Mouse (Mus musculus): ENCODE data around the gene Ptprg.

The Ptprg gene

DNA sequence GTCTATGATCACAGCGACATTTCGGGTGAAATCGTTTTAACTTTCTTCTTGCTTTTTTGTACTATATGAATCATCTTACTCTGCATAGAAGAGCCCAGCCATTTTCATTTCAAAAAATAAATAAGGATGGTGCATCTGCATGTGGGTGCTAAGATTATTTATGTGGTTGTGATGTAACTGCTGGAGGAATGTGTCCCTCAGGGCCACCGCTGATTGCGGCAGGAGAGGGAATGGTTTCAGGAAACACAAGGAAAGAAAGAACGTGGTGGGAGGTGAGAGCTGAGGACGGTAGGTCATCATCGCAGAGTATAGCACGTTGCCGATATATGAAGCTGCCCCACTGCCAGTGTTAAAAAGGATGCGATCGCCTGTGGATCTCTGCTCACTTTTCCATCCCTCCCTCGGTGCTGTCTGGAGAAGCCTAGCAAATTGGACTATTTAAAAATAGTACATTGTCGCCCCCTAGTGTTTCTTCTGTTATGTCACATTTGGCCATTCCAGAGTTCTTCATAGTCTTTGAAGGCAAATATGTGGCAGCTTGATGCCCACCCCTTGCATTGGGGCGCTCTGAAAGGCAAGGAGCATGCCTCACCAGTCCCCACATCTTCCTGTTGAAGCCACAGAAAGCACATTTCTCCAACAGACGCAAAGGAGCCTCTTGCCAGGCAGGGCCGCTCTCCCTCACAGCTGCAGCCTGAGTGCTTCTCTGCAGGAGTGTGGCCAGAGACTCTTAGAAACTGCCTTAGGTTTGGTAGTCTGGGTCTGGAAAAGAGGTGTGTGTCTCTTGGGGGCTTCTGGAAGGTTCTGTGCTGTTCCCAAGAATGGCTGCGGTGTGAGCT lies 586.5 kb downstream of the Ptprg start:
- in situ Hi-C loops (cut with MboI, MseI), result no loop called here

GRCm38 (mm10) chr14:12143941-12144485 lies 590.7 kb downstream of the Ptprg start:
- in situ Hi-C loops (cut with MboI, MseI), result no loop called here

DNA sequence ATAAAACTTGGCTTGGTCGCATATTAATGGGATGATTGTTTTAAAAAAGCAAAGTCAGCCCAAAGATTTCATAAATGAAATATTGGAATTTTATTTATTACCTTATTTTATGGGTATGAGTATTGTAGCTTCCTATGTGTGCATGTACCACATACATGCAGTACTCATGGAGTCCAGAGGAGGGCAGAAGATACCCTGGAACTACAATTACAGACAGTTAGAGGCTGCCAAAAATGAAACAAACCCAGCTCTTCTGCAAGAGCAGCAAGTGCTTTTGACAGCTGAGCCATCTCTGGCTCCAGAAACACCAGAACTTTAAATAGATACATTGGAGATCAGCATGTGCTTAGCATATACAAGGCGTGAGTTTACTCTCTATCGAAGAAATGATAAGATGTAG lies 592.6 kb downstream of the Ptprg start:
- in situ Hi-C loops (cut with MboI, MseI), result no loop called here

- in situ Hi-C loops (cut with MboI, MseI), result no loop called here
Observed at GRCm38 (mm10) chr14:12149529-12149928, 596.2 kb downstream of the Ptprg start.

DNA sequence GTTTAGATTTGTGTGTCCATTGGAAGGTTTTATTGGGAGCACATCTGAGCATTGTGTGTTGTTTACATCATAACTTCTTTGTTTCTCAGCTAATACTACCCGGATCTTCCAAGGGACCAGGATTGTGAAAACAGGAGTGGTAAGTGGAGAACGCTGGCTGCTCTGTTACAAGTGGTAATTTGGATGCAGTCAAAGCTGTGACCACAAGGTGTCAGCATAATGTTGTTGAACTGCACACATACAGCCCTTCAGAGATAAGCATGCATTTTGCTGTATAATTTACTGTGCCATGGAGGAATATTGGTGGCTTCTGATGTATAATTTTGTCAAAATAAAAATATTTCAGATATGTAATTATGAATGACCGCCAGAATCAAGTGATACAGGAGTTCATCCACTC lies 598.6 kb downstream of the Ptprg start:
- in situ Hi-C loops (cut with MboI, MseI), result no loop called here

- in situ Hi-C loops (cut with MboI, MseI), result no loop called here
Observed at GRCm38 (mm10) chr14:12152748-12153147, 599.4 kb downstream of the Ptprg start.

- in situ Hi-C loops (cut with MboI, MseI), result no loop called here
Observed at GRCm38 (mm10) chr14:12153599-12153998, 600.3 kb downstream of the Ptprg start.

DNA sequence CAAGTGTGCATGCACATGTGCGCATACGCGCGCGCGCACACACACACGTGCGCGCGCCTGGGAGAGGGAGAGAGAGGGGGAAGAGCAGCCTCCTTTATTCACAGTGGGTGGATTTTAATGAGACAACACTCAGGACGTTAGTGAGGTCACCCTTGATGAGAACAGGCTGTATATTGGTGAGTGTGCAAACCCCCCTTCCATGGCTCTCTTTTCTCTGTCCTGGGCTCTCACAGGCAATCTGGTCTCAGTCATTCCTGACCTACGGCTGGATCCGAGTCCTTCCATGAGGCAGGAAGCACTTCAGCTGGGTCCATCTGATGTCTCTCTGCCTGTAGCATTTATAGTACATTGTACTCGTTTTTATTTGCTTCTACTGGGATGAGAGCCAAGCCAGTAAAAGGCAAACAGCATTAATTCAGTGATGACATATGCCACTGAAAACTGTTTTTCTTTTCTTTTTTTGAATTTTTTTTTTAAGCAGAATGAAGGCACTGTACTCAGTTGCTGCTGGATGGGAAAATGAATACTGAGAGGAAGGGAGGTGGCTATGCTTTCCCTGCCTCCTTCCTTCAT lies 608.5 kb downstream of the Ptprg start:
- in situ Hi-C loops (cut with MboI, MseI), result no loop called here

DNA sequence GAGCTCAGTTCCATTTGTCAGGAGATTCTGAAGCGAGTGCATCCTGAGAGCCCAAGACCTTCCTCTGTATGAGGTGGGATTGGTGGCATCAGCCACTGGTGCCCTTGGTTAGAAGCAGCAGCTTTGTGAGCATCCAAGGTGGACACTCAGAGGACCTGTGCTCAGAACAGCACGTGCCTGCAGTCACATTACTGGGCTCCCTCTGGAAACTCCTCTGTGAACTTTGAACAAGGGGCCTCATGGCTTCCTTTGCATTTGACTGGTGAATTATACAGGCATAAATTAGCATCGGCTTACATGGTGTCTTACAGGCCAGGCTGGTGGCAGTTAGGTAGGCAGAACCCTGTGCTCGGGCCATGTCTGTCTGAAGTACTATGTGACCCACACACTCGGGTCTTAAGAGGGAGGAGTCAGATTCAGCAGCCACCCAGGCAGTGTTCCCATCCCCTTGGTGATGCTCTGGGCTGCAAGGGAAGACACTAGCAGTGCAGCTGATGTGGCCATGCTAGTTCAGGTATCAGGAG lies 609.1 kb downstream of the Ptprg start:
- in situ Hi-C loops (cut with MboI, MseI), result no loop called here

DNA sequence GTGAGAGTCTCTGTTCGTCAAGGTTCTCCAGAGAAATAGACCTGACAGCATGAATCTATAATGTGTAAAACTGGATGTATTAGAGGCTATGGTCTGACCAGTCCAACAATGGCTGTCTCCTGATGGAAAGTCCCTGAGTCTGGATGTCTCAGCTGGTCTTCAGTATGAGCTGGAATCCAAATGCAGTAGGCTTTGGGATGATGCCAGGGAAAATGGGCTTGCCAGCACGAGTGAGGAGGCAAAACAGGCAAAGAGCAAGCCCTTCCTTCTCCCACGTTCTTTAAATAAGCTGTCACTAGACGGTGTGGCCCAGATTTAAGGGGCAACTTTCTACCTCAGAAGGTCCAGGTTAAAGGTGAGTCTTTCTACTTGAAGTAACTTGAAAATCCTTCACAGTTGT lies 609.9 kb downstream of the Ptprg start:
- in situ Hi-C loops (cut with MboI, MseI), result no loop called here

GRCm38 (mm10) chr14:12167215-12167614 lies 613.9 kb downstream of the Ptprg start:
- in situ Hi-C loops (cut with MboI, MseI), result no loop called here

- in situ Hi-C loops (cut with MboI, MseI), result no loop called here
Observed at GRCm38 (mm10) chr14:12167651-12168050, 614.3 kb downstream of the Ptprg start.

DNA sequence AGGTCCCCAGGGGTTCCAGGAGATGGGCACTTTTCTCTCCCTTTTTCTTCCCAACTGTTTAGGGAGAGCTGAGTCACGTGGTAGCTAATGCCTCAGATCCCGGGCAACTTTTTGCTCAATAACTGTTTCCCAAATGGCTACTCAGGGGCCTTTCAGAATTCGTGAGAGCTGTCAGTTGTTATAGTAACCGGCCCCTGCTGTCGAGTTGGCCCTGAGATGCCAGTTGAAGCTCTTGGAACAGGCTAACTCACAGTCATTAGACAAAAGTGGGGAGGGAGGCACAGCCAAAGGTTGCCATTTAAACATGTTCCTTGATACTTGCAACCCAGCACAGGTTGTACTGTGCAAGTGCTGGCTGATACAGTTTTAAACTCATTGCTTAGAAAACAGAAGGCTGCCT lies 624.1 kb downstream of the Ptprg start:
- in situ Hi-C loops (cut with MboI, MseI), result no loop called here

- in situ Hi-C loops (cut with MboI, MseI), result no loop called here
Observed at GRCm38 (mm10) chr14:12178645-12179044, 625.3 kb downstream of the Ptprg start.

DNA sequence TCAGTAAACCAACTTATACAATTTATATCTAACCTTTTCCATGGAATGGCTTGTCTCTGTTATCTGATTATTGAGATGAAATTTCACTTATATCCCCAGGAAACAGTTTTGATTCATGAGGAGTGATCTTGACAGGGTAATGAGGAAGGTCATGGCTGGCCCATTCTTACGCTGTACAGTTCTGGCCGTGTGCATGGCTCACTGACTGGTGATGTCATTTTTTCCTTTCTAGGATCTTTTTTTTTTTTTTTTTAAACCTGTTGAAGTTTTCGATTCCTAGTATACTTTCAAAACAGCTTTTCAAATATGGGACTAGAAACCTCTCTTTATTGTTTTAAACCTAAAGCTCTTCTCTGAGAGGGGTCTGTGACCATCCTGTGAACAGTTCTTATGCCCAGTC lies 626.8 kb downstream of the Ptprg start:
- in situ Hi-C loops (cut with MboI, MseI), result no loop called here

DNA sequence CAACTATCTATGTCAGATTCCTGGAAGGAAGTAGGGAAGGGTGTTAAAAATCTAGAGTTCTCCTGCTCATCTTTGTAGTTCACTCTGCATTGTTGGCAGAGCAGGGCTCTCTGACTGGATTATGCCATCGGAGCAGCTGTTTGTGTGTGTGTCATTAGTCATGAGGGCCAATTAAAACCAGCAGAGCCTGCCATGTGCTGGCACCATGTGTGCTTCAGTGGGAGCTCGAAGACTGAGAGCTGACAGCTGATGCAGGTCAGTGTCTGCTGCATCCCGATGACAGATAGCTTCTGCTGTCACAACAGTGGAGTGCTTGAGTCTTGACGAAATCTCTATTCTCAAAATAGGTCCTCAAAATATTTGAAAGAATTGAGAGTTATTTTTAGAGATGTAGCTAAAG lies 631.7 kb downstream of the Ptprg start:
- in situ Hi-C loops (cut with MboI, MseI), result no loop called here

GRCm38 (mm10) chr14:12188352-12188751 lies 635.0 kb downstream of the Ptprg start:
- in situ Hi-C loops (cut with MboI, MseI), result no loop called here

GRCm38 (mm10) chr14:12189266-12189665 lies 635.9 kb downstream of the Ptprg start:
- in situ Hi-C loops (cut with MboI, MseI), result no loop called here

DNA sequence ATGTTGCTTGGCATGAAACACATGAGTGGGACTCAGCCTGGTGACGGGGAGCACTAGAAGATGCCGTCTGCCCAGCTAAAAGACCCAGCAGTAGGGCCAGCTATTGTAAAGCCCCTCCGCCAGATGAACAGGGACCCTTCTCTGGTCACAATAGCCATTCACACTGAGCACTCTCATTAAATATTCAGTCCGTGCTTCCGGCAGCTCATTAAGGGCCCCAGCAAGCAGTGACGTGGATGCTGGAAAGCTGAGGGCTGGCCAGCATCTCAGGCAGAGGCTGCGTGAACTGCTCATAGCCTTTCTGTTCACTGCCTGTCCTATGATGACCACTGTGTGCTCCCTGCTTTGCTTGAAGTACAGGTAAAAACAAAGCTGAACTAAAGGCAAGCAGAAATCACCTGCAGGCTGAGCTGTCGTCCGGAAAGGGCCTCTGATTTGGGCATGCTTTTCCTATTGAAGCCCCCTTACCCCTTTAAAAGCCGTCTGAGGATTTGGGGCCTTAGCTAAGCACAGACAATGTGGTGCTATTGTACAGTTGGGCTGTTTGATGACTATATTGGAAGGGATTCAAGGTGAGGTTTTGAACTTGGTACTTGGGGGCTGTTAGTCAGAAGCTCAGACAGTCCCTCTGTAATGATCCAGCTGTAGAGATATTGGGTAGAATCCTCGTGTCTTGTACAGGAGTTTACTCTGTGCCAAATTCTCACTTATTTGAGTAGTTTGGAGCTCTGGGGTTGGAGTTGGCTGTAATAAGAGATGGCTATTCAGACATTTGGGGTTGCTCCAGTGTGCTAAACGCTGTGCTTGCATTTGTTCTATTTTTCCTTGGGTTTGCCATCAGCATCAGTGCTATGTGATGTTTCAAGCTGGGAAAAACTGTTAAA lies 636.6 kb downstream of the Ptprg start:
- in situ Hi-C loops (cut with MboI, MseI), result no loop called here

- in situ Hi-C loops (cut with MboI, MseI), result no loop called here
Observed at GRCm38 (mm10) chr14:12191076-12191475, 637.7 kb downstream of the Ptprg start.

DNA sequence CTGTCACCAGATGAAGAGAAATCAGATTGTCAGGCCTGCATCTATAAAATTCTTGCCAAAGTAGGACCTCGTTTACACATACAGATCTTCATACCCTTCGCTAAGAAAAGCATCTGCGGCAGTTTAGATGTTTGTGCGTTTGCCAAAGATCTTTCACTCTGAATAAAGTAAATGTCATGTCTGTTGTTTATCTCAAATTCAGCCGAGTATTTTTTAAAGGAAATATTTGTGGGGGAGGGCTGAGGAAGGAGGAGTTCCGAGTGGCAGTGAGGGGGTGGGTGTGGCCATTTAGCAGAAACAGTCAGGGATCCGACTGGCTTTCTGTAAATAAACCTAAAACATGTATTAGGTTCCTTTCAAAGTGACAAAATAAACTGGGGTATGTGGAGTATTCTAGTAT lies 645.4 kb downstream of the Ptprg start:
- in situ Hi-C loops (cut with MboI, MseI), result no loop called here

All from regulatory T cell (primary cell).